Mouse (Mus musculus) brain, embryonic 14.5 days (tissue): ENCODE data around the gene Fam228a.

Experiments used
- CTCF ChIP-seq: fragments of 200-500 bp; IDR thresholded peaks from 2 replicates; pipeline ENCODE4 v1.5.1; 2012; ENCODE audit warnings: inconsistent platforms, mild to moderate bottlenecking, moderate library complexity, borderline replicate concordance; ENCODE audit not compliant: insufficient read depth, insufficient read length; ENCODE audit errors: extremely low read depth
- POLR2A ChIP-seq: fragments of 200-500 bp; IDR thresholded peaks from 2 replicates; pipeline ENCODE4 v1.6.1; 2012; ENCODE audit warnings: mild to moderate bottlenecking, inconsistent platforms, borderline replicate concordance; ENCODE audit not compliant: poor library complexity, insufficient read depth, insufficient read length, severe bottlenecking; ENCODE audit errors: extremely low read depth

DNA sequence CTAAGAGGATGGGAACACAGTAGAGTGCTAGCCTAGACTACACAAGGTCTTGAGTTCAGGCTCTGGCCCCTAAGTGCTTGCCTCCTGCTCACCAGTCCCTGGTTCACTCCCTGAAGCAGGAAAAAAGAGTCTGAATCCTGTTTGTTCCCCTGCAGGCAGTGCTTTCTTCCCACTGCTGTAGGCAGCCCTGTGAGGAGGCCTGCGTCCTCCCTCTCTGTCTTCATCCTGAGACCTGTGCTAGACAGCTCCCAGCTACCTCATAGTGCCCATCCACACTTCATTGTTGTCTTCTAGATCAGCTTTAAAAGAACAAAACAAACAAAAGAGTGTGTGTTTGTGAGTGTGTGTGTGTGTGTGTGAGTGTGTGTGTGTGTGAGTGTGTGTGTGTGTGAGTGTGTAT, 43.7 kb downstream of the Fam228a start:
- TF ChIP-seq CTCF (no peak), POLR2A (no peak)
